Mouse (Mus musculus) 3134 (cell line): ENCODE measurements at regions not wholly inside any gene's neighbourhood (a gene's known extent, or its start where the extent isn't known, plus 50 kb on each side); places are given as distances from the start of the nearest gene placed in this dataset.

Experiments used
- DNase-seq: peaks from one replicate; pipeline ENCODE4 v3.0.0-alpha.2; 2011; ENCODE audit warnings: low spot score; ENCODE audit not compliant: insufficient read length; ENCODE audit errors: extremely low read depth

- no peak for DNase-seq
These were observed 71.4 kb upstream of the Picalm start for GRCm38 (mm10) chr7:90058636-90059035.

DNA sequence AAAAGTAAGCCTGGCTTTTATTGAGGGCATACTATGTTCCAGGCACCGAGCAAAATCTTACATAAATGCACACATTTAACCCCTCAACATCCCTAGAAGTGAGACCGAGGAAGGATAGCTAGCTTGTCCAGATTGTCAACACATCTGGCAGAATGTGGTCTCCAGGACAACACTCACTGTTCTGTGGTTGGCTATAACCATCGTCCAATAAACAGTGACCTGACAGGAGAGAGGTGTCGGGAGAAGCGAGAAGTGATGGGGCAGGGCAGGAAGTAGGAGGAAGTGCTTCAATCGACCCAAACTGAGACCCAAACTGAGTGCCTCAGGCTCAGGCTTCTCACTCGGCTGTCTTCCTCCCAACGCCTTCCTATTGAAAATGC, 70.8 kb upstream of the Picalm start:
- no peak for DNase-seq

GRCm38 (mm10) chr7:90059629-90060301, 70.2 kb upstream of the Picalm start:
- DNase-seq, result peak; percentile 50

DNA sequence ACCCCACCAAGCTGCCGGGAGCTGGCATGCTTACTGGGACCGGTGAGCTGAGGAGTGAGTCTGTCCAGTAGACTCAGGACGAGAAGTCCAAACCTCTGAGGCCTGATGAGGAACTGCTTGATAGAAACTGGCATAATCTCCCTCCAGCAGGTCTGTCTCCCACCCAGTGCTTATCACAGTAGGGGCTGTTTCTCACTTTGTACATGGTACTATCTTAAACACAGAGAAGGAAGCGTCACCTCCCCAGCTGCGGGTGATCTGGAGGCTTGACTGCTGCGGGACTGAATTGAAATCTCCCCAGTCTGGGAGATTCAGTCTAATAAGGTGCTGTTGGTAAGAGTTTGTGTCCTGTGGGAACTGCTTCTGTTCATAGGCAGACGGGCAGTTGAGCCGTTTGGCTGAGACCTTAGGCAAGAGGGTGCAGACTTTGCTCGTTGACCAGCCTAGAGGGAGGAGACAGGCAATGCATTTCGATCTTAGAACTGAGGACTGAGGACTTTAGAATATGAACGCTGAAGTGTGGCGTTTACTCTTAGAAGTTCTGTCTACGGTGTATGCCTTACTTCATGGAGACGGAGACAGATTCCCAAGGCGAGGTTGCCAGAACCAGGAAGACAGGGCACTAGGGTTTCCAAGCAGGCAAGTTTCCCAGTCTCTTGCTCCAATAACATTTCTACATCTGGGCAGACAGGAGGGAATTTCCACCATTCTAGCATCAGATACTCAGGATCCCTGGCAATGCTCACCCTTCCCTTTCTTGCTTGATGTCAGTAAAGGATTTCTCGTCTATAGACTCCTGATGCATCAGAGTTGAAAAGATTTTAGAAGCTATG, 69.5 kb upstream of the Picalm start:
- DNase-seq, result no peak

DNA sequence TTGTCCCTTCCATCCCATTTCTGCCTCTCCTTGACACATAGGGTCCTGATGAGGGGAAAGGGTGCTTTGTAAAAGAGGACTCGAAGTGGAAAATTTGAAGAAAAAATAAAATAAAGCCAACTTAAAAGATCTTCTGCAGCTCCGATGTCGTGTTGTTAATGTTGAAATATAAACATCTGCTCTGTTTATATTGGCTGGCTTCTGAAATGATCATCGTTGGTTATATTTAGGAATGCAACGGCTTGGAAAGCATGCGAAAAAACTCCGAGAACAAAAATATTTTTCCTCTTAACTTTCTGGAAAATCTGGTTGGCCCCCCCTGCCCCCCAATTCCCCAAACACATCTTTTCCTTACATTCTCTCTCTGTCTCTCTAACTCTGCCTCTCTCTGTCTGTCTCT, 68.3 kb upstream of the Picalm start:
- no peak for DNase-seq

DNA sequence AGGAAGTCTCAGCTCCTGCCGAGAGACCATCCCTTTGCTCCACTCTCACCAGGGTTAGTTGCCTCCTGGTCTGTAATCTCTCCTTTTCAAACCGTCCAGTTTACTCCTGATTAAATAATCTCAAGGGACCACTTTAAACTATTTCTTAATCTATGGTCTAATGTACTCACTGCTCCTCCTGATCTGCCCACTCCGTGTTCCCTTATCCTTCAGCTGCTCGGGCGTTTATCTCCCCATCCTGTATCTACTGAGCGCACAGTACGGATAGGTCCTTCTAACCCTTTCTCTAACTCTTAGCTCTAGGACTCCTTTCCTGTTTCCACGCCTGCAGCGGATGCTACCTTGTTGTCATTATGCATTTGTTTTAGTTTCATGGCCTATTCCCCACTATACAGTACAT, 67.1 kb upstream of the Picalm start:
- DNase-seq, result no peak

DNA sequence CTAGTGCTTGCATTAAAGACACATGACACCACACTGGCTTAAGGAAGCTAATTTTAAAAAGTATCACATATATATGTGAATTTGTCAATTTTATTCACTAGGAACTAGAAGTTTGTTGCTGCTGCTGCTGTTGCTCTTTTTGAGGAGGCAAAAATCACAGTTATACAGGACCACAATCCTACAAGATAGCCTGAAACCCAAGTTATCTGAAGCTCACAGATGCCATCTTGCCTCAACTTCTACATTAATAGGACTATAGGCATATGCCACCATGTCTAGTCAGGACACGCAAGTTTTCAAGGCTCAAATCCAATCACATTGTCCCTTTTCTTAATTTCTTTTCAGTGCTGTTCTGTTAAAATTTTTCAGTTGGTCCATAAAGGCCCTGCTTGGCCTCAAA, 65.8 kb upstream of the Picalm start:
- no peak for DNase-seq

GRCm38 (mm10) chr7:90065269-90065955, 64.6 kb upstream of the Picalm start:
- no peak for DNase-seq

DNA sequence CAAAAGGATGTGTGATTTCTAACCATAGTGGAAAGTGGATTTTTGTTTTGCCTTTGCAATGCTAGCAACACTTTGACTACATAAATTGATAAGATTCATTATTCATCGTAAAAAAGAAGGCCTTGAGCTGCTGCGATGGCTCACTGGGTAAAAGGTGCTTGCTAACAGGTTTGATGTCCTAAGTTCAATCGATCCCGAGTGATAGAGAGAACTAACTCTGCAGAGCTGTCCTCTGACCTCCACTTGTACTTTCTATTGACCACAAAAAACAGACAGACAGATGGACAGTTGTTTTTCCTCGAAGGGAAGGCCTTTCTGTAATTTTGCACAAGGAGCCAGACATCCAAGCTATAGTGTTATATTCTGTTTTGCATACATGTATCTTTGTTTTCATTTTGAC, 63.7 kb upstream of the Picalm start:
- no peak for DNase-seq

GRCm38 (mm10) chr7:90067961-90068665, 61.9 kb upstream of the Picalm start:
- DNase-seq, result no peak

- no peak for DNase-seq
These were observed 59.7 kb upstream of the Picalm start for GRCm38 (mm10) chr7:90070267-90070666.

- DNase-seq, result no peak
These were observed 56.1 kb upstream of the Picalm start for GRCm38 (mm10) chr7:90073865-90074264.

DNA sequence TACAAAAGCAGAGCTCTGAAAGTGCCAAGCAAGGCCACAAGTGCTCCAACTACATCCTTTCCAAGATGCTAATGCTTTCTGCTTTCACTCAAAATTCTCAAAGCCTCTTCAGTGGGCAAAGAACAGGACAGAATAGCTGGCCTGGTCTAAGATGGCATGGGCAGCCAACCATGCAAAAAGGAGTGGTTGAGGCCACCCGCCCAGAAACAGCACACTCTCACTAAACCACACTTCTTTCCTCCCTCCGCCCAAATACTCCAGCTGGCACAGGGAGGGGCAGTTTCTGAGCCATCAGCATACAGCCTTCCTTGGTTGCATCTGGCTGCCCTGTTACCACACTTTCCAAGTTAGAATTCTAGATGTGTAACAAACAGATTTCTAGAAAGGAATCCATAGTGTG, 55.4 kb upstream of the Picalm start:
- no peak for DNase-seq

DNA sequence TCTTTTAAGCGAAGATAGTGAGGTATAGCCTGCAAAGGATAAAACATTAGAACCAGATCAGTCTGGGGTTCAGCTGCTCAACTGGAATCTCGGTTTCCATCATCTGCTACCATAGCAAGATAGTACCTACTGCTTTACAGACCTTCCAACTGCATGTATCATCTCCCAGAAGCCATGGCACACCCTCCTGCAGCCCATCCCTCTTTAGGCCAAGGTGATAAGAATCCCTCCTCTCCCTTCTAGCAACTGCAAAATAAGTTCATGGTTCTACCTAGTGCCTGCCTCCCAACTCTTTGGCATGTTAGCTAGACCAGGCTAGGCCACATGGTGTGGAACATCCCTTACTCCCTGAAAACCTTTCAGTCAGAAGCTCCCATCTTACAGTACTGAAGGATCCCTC, 52.4 kb upstream of the Picalm start:
- DNase-seq, result no peak

DNA sequence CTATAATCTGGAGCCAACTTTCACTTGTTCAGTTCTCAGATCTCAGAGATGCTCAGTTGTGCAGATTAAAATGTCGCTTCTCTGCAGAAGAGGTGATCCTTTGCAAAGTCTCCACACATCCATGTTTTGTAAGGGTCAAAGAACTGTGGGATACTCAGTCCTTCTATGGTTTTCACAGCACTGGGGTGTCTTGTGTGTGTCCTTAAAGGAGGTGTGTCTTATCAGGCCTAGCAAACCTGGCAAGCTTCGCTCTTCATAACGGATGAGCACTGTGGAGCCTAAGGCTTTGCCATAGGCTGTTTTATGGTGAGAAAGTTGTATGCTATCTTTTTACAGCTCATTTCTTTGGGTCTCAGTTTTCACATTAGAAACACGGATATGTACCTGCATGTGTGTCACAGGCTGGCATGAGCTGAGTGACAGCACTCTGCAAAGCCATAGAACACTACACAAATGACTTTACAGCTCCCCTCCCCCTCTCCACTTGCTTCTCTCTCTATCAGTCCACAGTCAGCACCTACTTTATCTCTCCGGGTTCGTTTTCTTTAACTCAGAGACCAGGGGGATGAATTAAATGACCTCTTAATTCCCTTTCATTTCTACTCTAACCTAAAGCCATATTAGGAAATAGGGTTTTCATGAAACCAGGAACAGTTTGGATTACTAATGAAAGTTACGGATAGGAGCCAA, 49.8 kb upstream of the Picalm start:
- DNase-seq, result no peak
